Mouse (Mus musculus): Measurements from ENCODE around the gene Chrd. TPM values are rescaled to one million over a fixed set of nuclear protein-coding genes. Genes with fewer than 3 reads are reported as not detected.
A peak's percentile ranks its signal among the peaks of the same experiment; 100 is the strongest.

Chrd gene
- 8.5 and 10.8 TPM in 2 replicates for polyA plus RNA-seq (2015; fragmentation: Nextera tagmentation; extraction: Ambion mirVana)

GRCm38 (mm10) chr16:20732925-20733730 lies at the start of gene Chrd:
Gene Chrd, plus strand, starts transcription at chr16:20733127.
- H3K4me1 ChIP-seq, result peaks cover 28% of the 10 kb centered on the region
- peak within 1 kb of the TSS; percentile 87 for H3K27ac ChIP-seq (replicated peaks)
- peak within 1 kb of the TSS; percentile 97 for H3K4me2 ChIP-seq (replicated peaks)
- H3K9ac ChIP-seq, result peak within 1 kb of the TSS; percentile 63
- H3K9me3 ChIP-seq (replicated peaks), result no peaks in the 10 kb centered on the region
- under 1% methylated on average over 67 of the region's 70 CpGs for WGBS
- peak; percentile 85 for ATAC-seq (ENCODE audit: insufficient number of reproducible peaks, low FRiP score, low TSS enrichment, low read depth)
- peak within 1 kb of the TSS; percentile 70 for H3K4me3 ChIP-seq (replicated peaks)
- peaks cover 27% of the 10 kb centered on the region for H3K27me3 ChIP-seq
- H3K36me3 ChIP-seq, result 0 out of 2 replicates have a peak, but pooled peaks cover 6% of the 10 kb centered on the region

DNA sequence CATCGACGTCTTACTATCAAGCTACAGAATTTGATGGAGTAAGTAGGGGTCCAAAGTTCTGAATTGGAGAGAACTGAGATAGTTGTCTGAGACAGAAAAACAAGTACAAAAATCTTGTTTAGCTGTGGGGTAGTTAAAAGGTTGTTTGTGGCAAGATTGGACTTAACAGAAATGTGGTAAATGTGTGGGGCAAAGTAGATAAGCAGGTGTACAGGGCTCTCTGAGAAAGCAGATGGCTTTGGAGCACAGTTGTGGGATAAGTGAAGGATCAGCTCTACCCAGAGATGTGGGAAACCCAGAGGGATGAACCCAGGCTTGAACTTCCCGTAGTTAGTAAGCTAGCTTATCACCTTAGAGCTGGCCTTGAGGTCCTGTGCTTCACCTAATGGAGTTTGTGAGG lies 42.2 kb upstream of the Chrd start:
- Histone ChIP-seq H3K27ac (replicated peaks) (no peak overlapping the region), H3K9ac (no peak overlapping the region), H3K4me2 (replicated peaks) (no peak overlapping the region), H3K4me3 (replicated peaks) (no peak overlapping the region), H3K36me3 (peaks cover 65% of the 10 kb centered on the region), H3K9me3 (replicated peaks) (no peaks in the 10 kb centered on the region), H3K27me3 (no peaks in the 10 kb centered on the region), H3K4me1 (peaks cover 34% of the 10 kb centered on the region)
- ATAC-seq (ENCODE audit: insufficient number of reproducible peaks, low FRiP score, low TSS enrichment, low read depth), result no peak
- 87% methylated on average over 3 of the region's 3 CpGs for WGBS

DNA sequence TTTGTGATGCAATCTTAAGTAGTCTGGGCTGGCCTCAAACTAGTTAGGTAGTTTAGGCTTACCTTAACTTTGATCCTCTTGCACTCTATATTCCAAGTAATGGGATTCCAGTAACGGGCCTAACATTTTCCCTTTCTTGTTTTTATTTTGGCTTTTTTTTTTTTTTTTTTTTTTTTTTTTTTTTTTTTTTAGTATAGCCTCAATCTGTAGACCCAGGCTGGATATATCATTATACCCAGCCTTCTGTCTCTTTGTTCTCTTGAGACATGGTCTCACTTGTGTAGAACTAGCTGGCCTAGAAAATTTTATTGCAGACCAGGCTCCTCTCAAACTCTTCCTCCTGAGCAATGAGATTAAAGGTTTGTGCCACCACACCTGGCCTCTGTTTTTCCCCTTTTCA lies 41.3 kb upstream of the Chrd start:
- no peaks in the 10 kb centered on the region for H3K9me3 ChIP-seq (replicated peaks)
- H3K4me3 ChIP-seq (replicated peaks), result no peak overlapping the region
- peaks cover 43% of the 10 kb centered on the region for H3K4me1 ChIP-seq
- H3K9ac ChIP-seq, result no peak overlapping the region
- no peak for ATAC-seq (ENCODE audit: insufficient number of reproducible peaks, low FRiP score, low TSS enrichment, low read depth)
- peaks cover 57% of the 10 kb centered on the region for H3K36me3 ChIP-seq
- 63% methylated on average over 1 of the region's 1 CpGs for WGBS
- no peak overlapping the region for H3K27ac ChIP-seq (replicated peaks)
- no peaks in the 10 kb centered on the region for H3K27me3 ChIP-seq
- H3K4me2 ChIP-seq (replicated peaks), result no peak overlapping the region

DNA sequence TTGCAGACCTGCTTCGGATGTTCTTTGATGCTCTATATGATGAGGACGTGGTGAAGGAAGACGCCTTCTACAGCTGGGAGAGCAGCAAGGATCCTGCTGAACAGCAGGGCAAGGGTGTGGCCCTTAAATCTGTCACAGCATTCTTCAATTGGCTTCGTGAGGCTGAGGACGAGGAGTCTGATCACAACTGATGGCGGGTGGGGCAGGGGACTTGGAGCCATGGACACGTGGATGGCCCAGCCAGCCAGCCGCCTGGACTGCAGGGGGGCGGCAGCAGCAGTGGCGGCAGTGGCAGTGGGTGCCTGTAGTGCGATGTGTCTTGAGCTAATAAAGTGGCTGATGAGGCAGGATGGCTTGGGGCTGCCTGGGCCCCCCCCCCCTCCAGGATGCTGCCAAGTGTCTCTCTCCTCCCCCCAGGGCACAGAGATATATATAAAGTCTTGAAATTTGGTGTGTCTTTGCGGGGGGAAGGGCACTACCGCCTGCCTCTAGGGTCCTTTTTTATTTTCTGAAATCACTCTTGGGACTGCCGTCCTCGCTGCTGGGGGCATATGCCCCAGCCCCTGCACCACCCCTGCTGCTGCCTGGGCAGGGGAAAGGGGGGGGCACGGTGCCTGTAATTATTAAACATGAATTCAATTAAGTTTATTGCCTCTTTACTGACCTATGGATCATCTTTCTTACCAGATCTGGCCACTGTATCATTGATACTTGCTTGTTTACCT lies 40.5 kb upstream of the Chrd start:
- Histone ChIP-seq H3K4me2 (replicated peaks) (peak overlapping the region; percentile 86; the same call in 1 of the 2 replicates), H3K9me3 (replicated peaks) (no peaks in the 10 kb centered on the region), H3K4me3 (replicated peaks) (peak overlapping the region; percentile 72; the same call in 1 of the 2 replicates), H3K36me3 (peaks cover 49% of the 10 kb centered on the region), H3K27ac (replicated peaks) (peak overlapping the region; percentile 94; the same call in 1 of the 2 replicates), H3K4me1 (peaks cover 44% of the 10 kb centered on the region), H3K27me3 (no peaks in the 10 kb centered on the region), H3K9ac (no peak overlapping the region)
- whole genome bisulfite sequencing, result 37% methylated on average over 16 of the region's 16 CpGs
- ATAC-seq (ENCODE audit: insufficient number of reproducible peaks, low FRiP score, low TSS enrichment, low read depth), result no peak

GRCm38 (mm10) chr16:20693111-20693701 lies 39.7 kb upstream of the Chrd start, which contains the start of gene Fam131a:
Gene Fam131a, plus strand, starts transcription at chr16:20693241.
- Histone ChIP-seq H3K4me1 (peaks cover 44% of the 10 kb centered on the region), H3K9ac (peak within 1 kb of the TSS; percentile 63), H3K27ac (replicated peaks) (peak within 1 kb of the TSS; percentile 94), H3K36me3 (peaks cover 41% of the 10 kb centered on the region), H3K4me3 (replicated peaks) (peak within 1 kb of the TSS; percentile 72), H3K4me2 (replicated peaks) (peak within 1 kb of the TSS; percentile 86), H3K27me3 (no peaks in the 10 kb centered on the region), H3K9me3 (replicated peaks) (no peaks in the 10 kb centered on the region)
- under 1% methylated on average over 36 of the region's 37 CpGs for WGBS
- ATAC-seq (ENCODE audit: insufficient number of reproducible peaks, low FRiP score, low TSS enrichment, low read depth), result peak; percentile 92

DNA sequence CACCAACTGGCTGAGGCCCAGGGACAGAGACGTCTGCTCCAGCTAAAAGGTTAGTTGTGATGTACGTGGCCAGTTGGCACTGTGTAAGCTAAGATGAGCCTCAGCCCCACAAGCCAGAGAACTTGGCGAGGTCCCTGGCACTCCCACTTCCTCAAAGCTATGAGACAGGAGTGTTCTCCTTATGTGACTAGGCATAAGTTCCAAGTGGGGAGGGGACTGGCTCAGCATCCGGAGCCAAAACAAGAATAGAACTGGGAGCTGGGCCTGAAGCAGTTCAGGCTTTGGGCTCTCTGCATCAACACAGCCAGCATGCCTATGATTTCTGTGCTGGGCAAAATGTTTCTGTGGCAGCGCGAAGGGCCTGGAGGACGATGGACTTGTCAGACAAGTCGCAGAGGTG lies 38.1 kb upstream of the Chrd start:
- 63% methylated on average over 8 of the region's 8 CpGs for WGBS
- H3K9me3 ChIP-seq (replicated peaks), result no peaks in the 10 kb centered on the region
- H3K4me1 ChIP-seq, result peaks cover 44% of the 10 kb centered on the region
- no peaks in the 10 kb centered on the region for H3K27me3 ChIP-seq
- H3K9ac ChIP-seq, result no peak overlapping the region
- H3K27ac ChIP-seq (replicated peaks), result peak overlapping the region; percentile 72
- H3K36me3 ChIP-seq, result peaks cover 33% of the 10 kb centered on the region
- peak overlapping the region; percentile 43 for H3K4me3 ChIP-seq (replicated peaks)
- peak overlapping the region; percentile 74 for H3K4me2 ChIP-seq (replicated peaks)
- ATAC-seq (ENCODE audit: insufficient number of reproducible peaks, low FRiP score, low TSS enrichment, low read depth), result no peak

DNA sequence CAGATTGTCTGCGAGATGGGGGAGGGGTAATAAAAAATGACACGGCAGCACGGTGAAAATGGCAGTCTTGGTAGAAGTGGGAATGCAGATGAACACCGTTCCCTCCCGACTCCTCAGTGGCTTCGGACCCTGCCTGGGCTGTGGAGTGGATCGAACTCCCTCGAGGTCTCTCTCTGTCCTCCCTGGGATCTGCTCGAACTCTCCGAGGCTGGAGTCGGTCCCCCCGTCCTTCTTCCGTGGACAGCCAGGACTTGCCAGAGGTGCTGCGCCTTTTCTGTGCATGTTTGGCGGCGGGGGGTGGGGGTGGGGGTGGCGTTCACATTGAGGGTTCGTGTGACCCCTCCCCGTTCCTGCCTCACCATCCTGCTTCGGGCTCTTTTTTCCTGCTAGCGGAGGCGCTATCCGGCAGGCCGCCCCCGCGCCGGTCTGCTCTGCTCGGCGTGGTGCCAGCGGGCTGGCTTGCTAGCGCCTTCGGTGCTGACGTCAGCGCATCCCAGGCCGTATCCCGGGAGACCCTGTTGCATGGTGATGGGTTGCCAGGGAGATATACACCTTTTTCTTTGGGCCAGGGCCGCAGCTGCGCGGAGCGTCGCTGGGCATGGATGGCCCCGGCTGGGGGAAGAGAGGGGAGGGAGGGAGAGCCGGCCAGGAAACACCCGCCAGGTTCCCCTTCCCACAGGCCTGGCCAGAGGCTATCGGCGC lies 37.2 kb upstream of the Chrd start:
- no peaks in the 10 kb centered on the region for H3K9me3 ChIP-seq (replicated peaks)
- peaks cover 44% of the 10 kb centered on the region for H3K4me1 ChIP-seq
- 3% methylated on average over 46 of the region's 46 CpGs for WGBS
- ATAC-seq (ENCODE audit: insufficient number of reproducible peaks, low FRiP score, low TSS enrichment, low read depth), result peak; percentile 65
- 0 out of 2 replicates have a peak overlapping the region, but pooled peaks have one; percentile 35 for H3K27ac ChIP-seq (replicated peaks)
- peak overlapping the region; percentile 43 for H3K4me3 ChIP-seq (replicated peaks)
- H3K36me3 ChIP-seq, result peaks cover 28% of the 10 kb centered on the region
- 0 out of 2 replicates have a peak overlapping the region, but pooled peaks have one; percentile 4 for H3K9ac ChIP-seq
- H3K27me3 ChIP-seq, result no peaks in the 10 kb centered on the region
- H3K4me2 ChIP-seq (replicated peaks), result peak overlapping the region; percentile 74

- H3K27me3 ChIP-seq, result no peaks in the 10 kb centered on the region
- no peak overlapping the region for H3K4me2 ChIP-seq (replicated peaks)
- no peak overlapping the region for H3K9ac ChIP-seq
- H3K36me3 ChIP-seq, result peaks cover 26% of the 10 kb centered on the region; the same call in 1 of the 2 replicates
- ATAC-seq (ENCODE audit: insufficient number of reproducible peaks, low FRiP score, low TSS enrichment, low read depth), result no peak
- peaks cover 40% of the 10 kb centered on the region for H3K4me1 ChIP-seq
- H3K9me3 ChIP-seq (replicated peaks), result no peaks in the 10 kb centered on the region
- WGBS, result 75% methylated on average over 5 of the region's 5 CpGs
- H3K4me3 ChIP-seq (replicated peaks), result no peak overlapping the region
- no peak overlapping the region for H3K27ac ChIP-seq (replicated peaks)
These were observed 33.7 kb upstream of the Chrd start for GRCm38 (mm10) chr16:20699266-20699665.

DNA sequence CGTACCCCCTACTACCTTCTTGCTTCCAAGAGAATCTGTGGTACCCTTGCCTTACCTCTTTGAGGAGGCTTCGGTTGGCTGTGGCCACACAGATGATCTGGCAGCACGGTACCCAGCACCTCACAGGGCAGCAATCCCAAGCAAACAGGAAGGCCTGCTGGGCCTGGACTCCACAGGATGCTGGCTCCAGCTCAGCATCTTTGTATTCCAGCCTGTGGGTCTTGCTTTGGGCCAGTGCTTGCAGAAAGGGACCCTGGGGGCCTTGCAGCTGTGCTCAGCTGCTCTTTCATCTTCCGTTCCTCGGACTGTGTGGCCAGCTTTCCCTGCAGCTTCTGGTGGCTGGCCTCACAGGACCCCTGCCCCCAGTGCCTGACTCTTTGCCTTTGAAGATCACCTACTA lies 32.9 kb upstream of the Chrd start:
- ATAC-seq (ENCODE audit: insufficient number of reproducible peaks, low FRiP score, low TSS enrichment, low read depth), result no peak
- H3K27ac ChIP-seq (replicated peaks), result no peak overlapping the region
- peaks cover 33% of the 10 kb centered on the region for H3K4me1 ChIP-seq
- no peaks in the 10 kb centered on the region for H3K9me3 ChIP-seq (replicated peaks)
- peaks cover 26% of the 10 kb centered on the region; the same call in 1 of the 2 replicates for H3K36me3 ChIP-seq
- H3K27me3 ChIP-seq, result no peaks in the 10 kb centered on the region
- H3K4me3 ChIP-seq (replicated peaks), result no peak overlapping the region
- H3K4me2 ChIP-seq (replicated peaks), result no peak overlapping the region
- H3K9ac ChIP-seq, result no peak overlapping the region
- 47% methylated on average over 5 of the region's 5 CpGs for WGBS

- peaks cover 29% of the 10 kb centered on the region for H3K36me3 ChIP-seq
- no peak overlapping the region for H3K4me2 ChIP-seq (replicated peaks)
- no peaks in the 10 kb centered on the region for H3K9me3 ChIP-seq (replicated peaks)
- H3K4me3 ChIP-seq (replicated peaks), result no peak overlapping the region
- peaks cover 20% of the 10 kb centered on the region for H3K4me1 ChIP-seq
- WGBS, result 49% methylated on average over 7 of the region's 7 CpGs
- peak overlapping the region; percentile 79 for H3K27ac ChIP-seq (replicated peaks)
- no peaks in the 10 kb centered on the region for H3K27me3 ChIP-seq
- ATAC-seq (ENCODE audit: insufficient number of reproducible peaks, low FRiP score, low TSS enrichment, low read depth), result peak; percentile 43; the same call in 1 of the 2 replicates
- H3K9ac ChIP-seq, result 0 out of 2 replicates have a peak overlapping the region, but pooled peaks have one; percentile 15
These were observed 31.6 kb upstream of the Chrd start for GRCm38 (mm10) chr16:20701316-20701715.

Data from embryonic facial prominence, embryonic 15.5 days (tissue).